Mouse (Mus musculus) lung, postnatal 25 days (tissue): ENCODE measurements around the gene 3830406C13Rik.

Experiments used
- DNase-seq: peaks from one replicate; pipeline ENCODE4 v3.0.0; 2022; ENCODE audit warnings: low spot score

The 3830406C13Rik gene

GRCm38 (mm10) chr14:12342458-12343131 lies 58.6 kb downstream of the 3830406C13Rik start:
- no peak for DNase-seq

DNA sequence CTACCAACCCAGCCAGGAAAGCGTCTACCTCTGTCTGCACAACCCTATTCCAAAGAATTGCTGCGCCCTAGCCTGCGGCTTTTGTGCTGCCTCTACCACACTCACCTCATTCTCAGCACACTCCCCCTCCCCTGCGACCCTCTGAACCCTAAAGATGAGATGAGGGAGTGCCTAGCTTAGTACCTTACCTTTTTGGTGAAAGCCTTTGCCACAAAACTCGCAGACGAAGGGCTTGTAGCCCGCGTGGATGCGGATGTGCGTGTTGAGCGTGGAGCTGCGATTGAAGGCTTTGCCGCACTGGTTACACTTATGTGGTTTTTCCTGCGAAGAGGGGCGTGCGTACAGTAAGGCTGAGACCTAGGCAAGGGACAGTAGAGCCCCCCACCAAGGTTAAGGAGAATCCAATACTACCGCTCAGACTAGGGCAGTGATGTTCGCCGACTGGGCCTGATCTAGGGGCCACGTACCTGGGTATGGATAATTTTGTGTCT lies 59.5 kb downstream of the 3830406C13Rik start:
- no peak for DNase-seq

GRCm38 (mm10) chr14:12344061-12344745 lies 60.2 kb downstream of the 3830406C13Rik start:
- DNase-seq, result no peak

DNA sequence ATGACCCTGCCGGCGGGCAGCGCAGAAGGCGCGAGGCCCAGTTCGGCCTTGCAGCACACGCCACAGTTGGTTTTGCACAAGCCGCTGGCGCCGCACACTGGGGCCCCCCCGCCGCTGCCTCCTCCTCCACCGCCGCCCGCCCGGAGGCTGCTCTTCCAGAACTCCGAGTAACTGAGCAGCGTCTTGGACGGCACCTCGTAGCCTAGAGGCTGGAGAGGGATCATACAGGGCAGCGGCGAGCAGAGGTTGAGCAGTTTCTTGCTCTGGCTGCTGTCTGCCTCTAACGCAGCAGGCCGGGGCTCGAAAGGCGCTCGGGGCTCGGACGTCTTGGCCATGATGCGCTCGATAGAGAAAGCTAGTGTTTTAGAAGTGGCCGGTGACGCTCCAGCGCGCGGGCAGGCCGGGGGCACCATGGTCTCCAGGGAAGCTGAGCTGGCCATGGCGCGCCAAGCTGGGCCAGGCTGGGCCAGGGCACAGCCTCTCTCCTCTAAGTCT lies 60.8 kb downstream of the 3830406C13Rik start:
- DNase-seq, result no peak

DNA sequence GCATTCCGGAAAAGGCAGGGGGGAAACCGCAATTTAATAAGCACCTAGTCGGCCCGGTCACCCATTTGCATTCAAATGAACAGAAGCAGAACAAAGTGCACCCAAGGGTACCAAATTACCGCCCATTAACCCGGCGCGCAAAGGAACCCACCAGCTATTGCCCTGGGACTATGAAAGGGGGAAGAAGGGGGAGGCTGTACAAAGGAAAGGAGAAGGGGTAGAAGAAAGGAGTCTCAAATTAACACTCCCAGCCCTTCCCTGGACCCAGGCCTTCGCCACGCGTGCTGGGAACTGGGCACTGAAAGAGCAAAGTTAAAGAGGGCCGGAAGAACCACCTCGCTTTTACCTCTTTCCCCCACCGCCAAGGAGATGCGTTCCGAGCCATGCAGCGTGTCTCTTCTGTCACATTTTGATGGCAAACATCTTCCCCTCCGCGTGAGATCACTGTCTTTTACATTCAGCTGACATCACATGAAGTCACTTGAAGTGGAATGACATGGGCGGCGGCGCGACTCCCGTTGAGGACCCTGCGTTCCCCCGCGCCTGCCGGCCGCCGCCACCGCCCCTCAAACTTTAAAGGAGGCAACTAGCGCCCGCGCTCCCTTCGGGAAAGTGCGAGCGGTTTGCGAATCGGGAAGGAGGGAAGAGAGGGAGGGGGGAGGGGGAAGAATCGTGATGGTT lies 61.4 kb downstream of the 3830406C13Rik start:
- DNase-seq, result no peak

- DNase-seq, result no peak
Measured at GRCm38 (mm10) chr14:12346011-12346864, 62.3 kb downstream of the 3830406C13Rik start.

DNA sequence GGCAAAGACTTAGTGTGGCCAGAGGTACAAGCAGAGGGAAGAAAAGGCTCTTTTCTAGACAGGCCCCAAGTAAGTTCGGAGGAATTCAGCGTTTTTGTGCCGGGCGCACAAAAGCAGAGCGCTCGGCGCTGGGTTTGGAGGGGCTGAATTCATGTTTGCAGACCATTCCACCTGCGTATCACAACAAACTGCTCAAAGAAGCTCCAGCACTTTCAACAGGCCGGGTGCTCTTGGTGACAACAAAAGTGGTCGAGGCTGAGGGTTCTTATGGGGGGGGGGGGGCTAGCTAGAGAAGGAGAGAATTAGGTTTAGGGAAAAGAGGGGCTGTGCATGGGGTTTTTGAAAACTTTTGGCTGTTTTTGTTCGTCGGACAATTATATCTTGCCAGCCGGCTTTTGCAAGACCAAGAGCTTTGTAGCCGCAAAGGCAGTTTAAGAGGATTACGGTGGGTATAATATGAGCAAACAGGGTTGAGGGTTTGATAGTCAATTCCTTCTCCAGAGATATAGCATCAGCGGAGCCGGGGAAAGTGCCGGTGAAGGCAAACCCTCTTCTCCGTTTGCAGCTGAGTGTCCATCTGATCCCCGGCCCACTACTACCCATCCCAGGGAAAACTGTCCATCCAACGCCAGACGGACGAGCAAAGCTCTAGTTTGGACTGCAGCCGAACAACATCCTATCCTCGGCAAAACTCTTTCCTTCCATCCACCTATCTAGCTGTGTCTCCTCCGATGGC lies 63.1 kb downstream of the 3830406C13Rik start:
- no peak for DNase-seq

DNA sequence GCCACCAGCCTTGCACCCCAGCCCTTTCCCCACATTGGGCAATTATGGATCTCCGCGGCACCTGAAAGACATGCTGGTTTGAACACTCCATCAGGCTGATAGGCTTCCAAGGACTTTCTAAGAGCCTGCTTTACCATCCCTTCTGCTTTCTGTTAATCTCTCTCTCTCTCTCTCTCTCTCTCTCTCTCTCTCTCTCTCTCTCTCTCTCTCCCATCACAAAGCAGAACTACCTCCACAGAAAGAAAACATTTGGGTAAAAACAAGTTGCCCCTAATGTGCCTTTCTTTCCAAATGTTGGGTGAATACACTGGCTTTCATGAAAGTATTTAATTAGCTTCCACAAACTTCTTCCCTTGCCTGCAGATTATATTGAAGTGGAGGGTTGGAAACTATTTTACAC lies 64.1 kb downstream of the 3830406C13Rik start, which contains the start of gene Fezf2:
Fezf2 (minus strand) TSS at position 101 of the 400 bp plus-strand sequence.
- no peak for DNase-seq

DNA sequence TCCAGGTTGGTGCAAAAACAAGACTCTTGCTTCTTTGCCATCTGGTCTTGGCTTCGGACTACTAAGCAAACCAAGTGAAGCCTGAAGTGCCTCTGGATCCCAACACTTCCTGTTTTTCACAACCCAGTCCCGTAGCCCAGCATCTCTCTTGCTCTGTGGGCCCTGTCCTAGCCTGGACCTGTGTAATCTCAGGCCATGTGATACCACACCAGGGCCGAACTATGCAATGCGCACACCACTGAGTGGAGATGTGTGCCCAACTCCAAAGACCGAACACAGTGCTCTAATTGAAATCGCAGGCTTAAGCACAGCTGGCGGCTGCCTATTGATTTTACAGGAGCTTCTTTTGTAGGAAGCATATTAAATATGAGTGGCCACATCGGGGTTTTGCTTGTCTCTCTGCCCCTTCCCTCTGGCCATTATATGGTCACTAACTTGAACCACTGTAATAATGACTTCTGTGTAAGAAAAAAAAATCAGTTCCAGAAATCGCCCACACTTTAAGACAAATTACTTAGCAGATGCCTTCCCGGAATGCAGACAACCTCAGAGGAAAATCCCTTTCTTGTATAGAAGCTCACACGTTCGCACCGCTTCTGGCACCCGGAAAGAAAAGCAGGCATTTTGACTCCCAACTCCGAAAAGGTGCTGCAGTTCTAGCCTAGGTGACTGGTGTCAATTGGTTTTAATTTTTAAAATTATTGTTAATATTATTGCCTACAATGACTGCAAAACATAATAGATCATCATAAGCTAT lies 65.5 kb downstream of the 3830406C13Rik start:
- no peak for DNase-seq

GRCm38 (mm10) chr14:12350271-12350916 lies 66.4 kb downstream of the 3830406C13Rik start:
- no peak for DNase-seq
